Mouse (Mus musculus) right cerebral cortex, postnatal 36 days (tissue): Measurements from ENCODE around the gene Kcnq2.

Source experiments
- DNase-seq, 2 experiments: peaks; one replicate each; pipeline ENCODE4 v3.0.0; 2022; ENCODE audit warnings: low spot score in 2 of 2, mixed read lengths in 1 of 2

Gene Kcnq2

DNA sequence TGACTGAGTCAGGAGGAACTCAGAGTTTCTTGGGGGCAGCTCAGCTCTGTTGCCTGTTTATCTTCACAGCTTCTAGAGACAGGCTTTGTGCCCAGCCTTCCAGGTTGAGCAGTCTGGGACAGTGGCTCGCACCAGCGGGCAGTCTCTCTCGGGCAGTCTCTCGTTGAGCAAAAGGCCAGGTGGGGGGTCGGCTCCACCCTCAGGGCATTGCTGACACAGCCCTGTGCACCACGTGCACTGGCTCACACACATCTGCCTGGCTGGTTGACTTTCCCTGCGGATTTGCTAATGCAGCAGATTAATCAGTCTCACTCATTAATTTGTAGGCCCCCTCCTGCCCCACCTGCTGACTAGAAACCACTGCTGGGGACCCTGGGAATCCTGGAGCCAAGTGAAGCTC is 93.2 kb downstream of the Kcnq2 start:
- no peak for DNase-seq

DNA sequence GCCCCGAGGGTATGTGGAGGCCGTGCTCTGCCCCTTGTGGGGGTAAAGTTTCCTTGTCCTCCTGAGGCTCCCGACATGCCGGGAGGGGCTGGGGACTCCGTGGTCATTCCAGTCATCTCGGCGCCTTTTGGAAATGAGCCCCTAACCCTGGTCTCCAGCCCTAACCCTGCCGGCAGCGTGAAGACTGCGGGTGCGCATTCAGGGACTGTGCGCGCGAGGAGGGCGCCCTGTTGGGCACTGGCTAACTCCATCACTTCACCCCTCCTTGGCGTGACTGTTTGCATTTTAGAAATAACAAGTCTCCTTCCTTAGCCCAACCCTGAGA is 95.8 kb downstream of the Kcnq2 start:
- DNase-seq, result no peak

DNA sequence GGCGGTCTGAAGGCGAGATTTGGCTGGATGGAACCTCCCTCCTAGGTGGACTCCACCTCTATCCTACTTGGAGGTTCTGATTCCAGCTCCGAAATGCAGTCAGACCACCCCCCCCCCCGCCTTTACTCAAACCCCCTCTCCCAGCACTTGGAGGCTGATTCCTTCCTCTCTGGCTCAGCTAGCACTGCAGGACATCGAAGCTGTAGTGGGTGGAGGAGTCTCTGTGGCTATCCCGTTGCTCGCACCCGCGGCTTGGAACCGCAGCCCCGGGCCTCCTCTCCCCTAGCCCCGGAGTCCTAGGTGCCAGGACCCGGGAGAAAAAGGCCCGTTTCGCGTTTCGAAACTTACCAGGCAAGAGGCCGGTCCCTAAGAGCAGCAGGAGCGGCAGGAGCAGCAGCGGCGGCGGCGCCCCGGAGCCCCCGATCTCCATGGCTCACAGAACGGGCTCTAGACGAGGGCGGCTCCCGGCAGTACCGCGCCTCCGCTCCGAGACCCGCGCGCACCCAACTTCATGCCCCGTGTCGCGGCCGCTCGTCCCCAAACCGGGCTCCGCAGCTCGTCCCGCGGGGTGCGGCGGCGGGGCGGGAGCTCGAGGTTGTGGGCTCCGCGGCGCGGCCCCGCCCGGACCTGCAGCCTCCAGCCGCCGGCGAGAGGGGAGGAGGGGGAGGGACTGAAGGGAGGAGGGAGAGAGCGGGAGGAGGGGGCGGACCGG is 96.3 kb downstream of the Kcnq2 start:
- no peak for DNase-seq

DNA sequence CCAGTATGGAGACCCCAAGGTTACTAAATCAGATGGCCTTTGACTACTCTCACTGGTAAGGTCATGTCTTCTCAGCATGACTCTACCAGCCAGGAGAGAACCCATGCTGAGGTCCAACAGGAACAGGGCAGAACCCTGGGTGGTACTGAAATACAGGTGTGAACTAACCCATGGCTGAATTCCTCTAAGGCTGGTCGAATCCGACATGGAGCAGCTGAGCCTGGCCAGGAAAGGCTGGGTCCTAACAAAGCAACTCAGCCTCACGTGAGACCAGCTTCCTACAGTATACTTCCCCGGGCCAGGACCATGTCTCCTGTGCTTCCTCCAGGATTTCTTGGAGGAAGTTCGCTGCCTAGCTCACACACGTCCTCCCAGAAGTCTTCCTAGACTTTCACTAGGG is 98.5 kb downstream of the Kcnq2 start:
- DNase-seq, result no peak

- no peak for DNase-seq
Measured at GRCm38 (mm10) chr2:181035186-181035585, 99.9 kb downstream of the Kcnq2 start.

DNA sequence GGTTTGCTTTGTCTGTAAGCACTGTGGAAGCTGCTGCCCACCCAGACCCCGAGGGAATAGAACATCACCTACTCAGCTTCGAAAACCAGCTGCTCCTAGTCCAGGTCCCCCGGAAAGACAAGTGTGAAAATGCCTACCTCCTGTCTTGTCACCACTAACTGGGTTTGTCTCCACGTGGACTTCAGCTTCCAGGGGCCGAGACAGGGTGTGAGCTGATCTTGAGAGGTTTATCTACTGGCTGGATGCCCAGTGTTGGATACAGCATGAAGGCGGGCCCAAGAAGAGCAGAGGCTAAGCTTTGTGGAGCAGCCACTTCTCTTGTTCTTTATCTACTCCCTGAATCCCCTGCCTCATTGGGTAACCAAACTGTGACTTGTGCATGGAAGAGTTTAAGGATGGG is 101.8 kb downstream of the Kcnq2 start:
- DNase-seq, result no peak

GRCm38 (mm10) chr2:181032407-181032806 is 102.7 kb downstream of the Kcnq2 start:
- no peak for DNase-seq

- no peak for DNase-seq
Measured at GRCm38 (mm10) chr2:181031406-181031934, 103.6 kb downstream of the Kcnq2 start.
